Mouse (Mus musculus) limb, embryonic 11.5 days (tissue): ENCODE results near the gene Stpg4. TPM values are rescaled to one million over a fixed set of nuclear protein-coding genes. Genes with fewer than 3 reads are reported as not detected.

Experiments used
- ATAC-seq: fragments of 200-750 bp; cut with Nextera tagmentation; 2 replicates; pipeline ENCODE4 v1.8.0; 2017; ENCODE audit warnings: low read depth; ENCODE audit not compliant: insufficient number of reproducible peaks, low FRiP score, low TSS enrichment
- DNase-seq: peaks from one replicate; pipeline ENCODE4 v3.0.0-alpha.2; 2015; ENCODE audit warnings: low spot score
- H3K27ac ChIP-seq: fragments of 300-500 bp; sonication (generic); replicated peaks from 2 replicates; pipeline ENCODE4 v1.5.1; 2014; ENCODE audit warnings: low read depth, mild to moderate bottlenecking, low read length
- H3K27me3 ChIP-seq: fragments of 300-500 bp; sonication (generic); 2 replicates; pipeline ENCODE4 v1.6.1; 2014; ENCODE audit warnings: mild to moderate bottlenecking, low read length, mixed read lengths; ENCODE audit not compliant: control insufficient read depth, insufficient read depth
- H3K36me3 ChIP-seq: fragments of 300-500 bp; sonication (generic); 2 replicates; pipeline ENCODE4 v1.6.1; 2014; ENCODE audit warnings: mild to moderate bottlenecking, low read length, moderate library complexity, mixed read lengths; ENCODE audit not compliant: control insufficient read depth, insufficient read depth
- H3K4me1 ChIP-seq: fragments of 300-500 bp; sonication (generic); 2 replicates; pipeline ENCODE4 v1.6.1; 2014; ENCODE audit warnings: low read length, mixed read lengths; ENCODE audit not compliant: control insufficient read depth, insufficient read depth
- H3K4me2 ChIP-seq: fragments of 300-500 bp; sonication (generic); 2 replicates; pipeline ENCODE4 v1.6.1; 2014; ENCODE audit warnings: low read depth, mild to moderate bottlenecking, moderate library complexity; ENCODE audit not compliant: severe bottlenecking
- H3K4me3 ChIP-seq: fragments of 300-500 bp; sonication (generic); 2 replicates; pipeline ENCODE4 v1.5.1; 2014; ENCODE audit warnings: low read depth, low read length
- H3K9ac ChIP-seq: fragments of 300-500 bp; sonication (generic); 2 replicates; pipeline ENCODE4 v1.6.1; 2014; ENCODE audit warnings: mild to moderate bottlenecking, low read length
- H3K9me3 ChIP-seq: fragments of 300-500 bp; sonication (generic); 2 replicates; pipeline ENCODE4 v1.6.1; 2016; ENCODE audit warnings: low read length; ENCODE audit not compliant: control insufficient read depth
- WGBS: fragments of 180-500 bp; shearing (Covaris S2); extraction: QIAGEN DNeasy Blood & Tissue Kit; methylation state at CpG from one replicate; pipeline ENCODE4 v1.1.7; 2014; 5-methylcytosine and 5-hydroxymethylcytosine counted together
- polyA plus RNA-seq: library from polyadenylated mRNA; unstranded; fragments of >200 nt; fragmentation: Nextera tagmentation; extraction: Ambion mirVana; gene quantifications from 2 replicates; pipeline ENCODE4 v1.2.1, GENCODE M21; 2014

Gene Stpg4
- polyA plus RNA-seq, 1 experiment from 2014 or later: 0.23 TPM

DNA sequence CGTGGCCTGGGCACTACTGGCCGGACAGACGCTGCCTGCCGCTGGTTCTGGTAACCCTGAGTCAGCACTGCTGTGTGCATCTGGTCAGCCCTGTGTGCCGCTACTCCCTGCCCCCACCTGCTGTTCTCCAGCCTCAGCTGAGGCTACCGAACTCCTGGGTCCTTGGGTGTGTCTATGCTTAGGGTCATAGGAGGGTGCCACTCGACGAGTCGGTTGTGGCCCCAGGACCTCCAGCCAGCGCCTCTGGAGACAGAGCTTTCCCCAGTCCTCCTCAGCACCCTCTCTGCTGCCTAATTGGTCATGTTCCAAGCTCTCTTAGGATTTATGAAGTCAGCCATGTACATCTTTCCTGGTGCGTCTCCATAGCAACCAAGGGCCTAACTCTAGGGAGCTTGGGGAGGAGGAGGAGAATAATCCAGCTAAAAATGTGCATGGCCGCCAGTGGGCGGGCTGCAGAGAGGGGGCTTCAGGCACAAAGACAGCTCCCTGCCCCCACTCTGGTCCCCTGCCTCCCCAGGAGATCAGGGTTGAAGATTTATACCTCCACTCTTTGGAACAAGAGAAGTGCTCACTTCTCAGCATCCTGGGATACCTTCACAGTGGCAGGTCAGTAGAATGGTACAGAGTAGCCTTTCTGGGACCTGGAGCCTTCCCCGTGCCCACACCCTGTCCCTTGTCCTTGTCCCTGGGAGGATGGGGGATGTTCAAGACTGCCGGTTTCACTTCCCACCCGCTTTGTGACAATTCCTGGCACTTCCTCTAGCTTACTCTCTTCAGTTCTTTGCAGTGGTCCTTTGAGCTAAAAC lies 49.0 kb downstream of the Stpg4 start:
- WGBS: 55% methylated on average over 16 of the region's 16 CpGs
- Histone ChIP-seq H3K27ac (peak overlapping the region; percentile 74; the same call in 1 of the 2 replicates), H3K9me3 (no peaks in the 10 kb centered on the region)

DNA sequence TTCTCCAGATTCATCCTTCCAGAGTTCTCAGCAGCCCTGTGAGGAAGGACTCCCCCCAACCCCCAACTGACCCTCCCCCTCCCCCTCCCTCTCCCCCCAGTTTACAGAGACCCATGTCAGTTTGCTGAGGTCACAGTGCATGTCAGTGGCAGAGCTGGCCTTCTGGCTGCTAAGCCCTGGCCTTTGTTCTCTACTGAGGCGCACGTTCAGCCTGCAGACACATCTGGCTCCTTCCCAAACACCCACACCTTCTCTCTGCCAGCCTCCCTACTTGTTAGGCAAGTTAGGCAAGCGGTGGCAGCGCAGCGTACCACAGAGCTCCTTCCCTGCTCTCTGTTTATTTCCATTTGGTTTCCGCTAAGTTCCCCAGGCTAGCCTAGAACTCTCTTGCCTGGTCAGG lies 50.0 kb downstream of the Stpg4 start:
- Histone ChIP-seq H3K36me3 (no peaks in the 10 kb centered on the region), H3K9me3 (no peaks in the 10 kb centered on the region), H3K4me2 (no peak overlapping the region), H3K4me1 (peaks cover 53% of the 10 kb centered on the region), H3K4me3 (no peak overlapping the region), H3K27me3 (no peaks in the 10 kb centered on the region), H3K27ac (peak overlapping the region; percentile 30; the same call in 1 of the 2 replicates), H3K9ac (no peak overlapping the region)
- no peak for ATAC-seq
- DNase-seq: no peak
- 57% methylated on average over 6 of the region's 6 CpGs for WGBS

More for the DNA sequence above, 49.0 kb downstream of the Stpg4 start:
- Histone ChIP-seq H3K36me3 (no peaks in the 10 kb centered on the region), H3K9ac (peak overlapping the region; percentile 30; the same call in 1 of the 2 replicates), H3K4me3 (no peak overlapping the region), H3K4me2 (no peak overlapping the region), H3K4me1 (peaks cover 53% of the 10 kb centered on the region), H3K27me3 (no peaks in the 10 kb centered on the region)
- ATAC-seq: no peak
- DNase-seq: no peak

- Histone ChIP-seq H3K4me3 (no peak overlapping the region), H3K27ac (peak overlapping the region; percentile 75; the same call in 1 of the 2 replicates), H3K9me3 (no peaks in the 10 kb centered on the region), H3K4me2 (no peak overlapping the region), H3K36me3 (no peaks in the 10 kb centered on the region), H3K4me1 (peaks cover 53% of the 10 kb centered on the region), H3K27me3 (no peaks in the 10 kb centered on the region), H3K9ac (no peak overlapping the region)
- 0 out of 2 replicates have a peak, but pooled peaks have one; percentile 7 for ATAC-seq
- 67% methylated on average over 6 of the region's 6 CpGs for WGBS
- DNase-seq: no peak
Measured at GRCm38 (mm10) chr17:87376831-87377471, 50.6 kb downstream of the Stpg4 start.

GRCm38 (mm10) chr17:87375941-87376511 lies 51.5 kb downstream of the Stpg4 start:
- Histone ChIP-seq H3K9ac (peak overlapping the region; percentile 22; the same call in 1 of the 2 replicates), H3K4me3 (no peak overlapping the region), H3K36me3 (no peaks in the 10 kb centered on the region), H3K27ac (peak overlapping the region; percentile 75; the same call in 1 of the 2 replicates), H3K4me1 (peaks cover 53% of the 10 kb centered on the region), H3K27me3 (no peaks in the 10 kb centered on the region), H3K9me3 (no peaks in the 10 kb centered on the region), H3K4me2 (no peak overlapping the region)
- ATAC-seq (0 out of 2 replicates have a peak, but pooled peaks have one; percentile 24), DNase-seq (peak; percentile 57)
- WGBS: 13% methylated on average over 10 of the region's 10 CpGs

GRCm38 (mm10) chr17:87373327-87373726 lies 54.2 kb downstream of the Stpg4 start:
- Histone ChIP-seq H3K4me3 (no peak overlapping the region), H3K27me3 (no peaks in the 10 kb centered on the region), H3K9me3 (no peaks in the 10 kb centered on the region), H3K4me2 (no peak overlapping the region), H3K36me3 (no peaks in the 10 kb centered on the region), H3K9ac (no peak overlapping the region), H3K4me1 (peaks cover 40% of the 10 kb centered on the region), H3K27ac (no peak overlapping the region)
- no peak for ATAC-seq
- DNase-seq: no peak
- 86% methylated on average over 9 of the region's 9 CpGs for WGBS

DNA sequence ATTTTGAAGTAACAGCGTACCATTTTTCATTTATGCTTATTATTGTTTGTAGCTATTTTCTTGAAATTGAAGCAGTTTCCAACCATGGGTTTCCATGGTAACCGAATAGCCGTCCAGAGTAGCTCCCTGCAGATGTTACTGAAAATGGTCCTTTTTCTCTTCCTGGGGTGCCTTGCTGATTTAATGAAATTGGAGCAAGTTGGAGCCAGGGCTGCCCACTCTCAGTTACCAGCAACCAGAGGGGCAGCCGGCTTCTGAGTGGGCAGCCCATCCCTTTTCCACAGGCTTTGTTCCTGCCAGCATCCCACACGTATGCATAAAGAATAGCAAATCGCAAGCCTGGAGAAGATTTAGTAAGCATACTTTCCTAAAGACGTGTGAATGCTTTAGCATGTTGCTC lies 55.4 kb downstream of the Stpg4 start:
- ATAC-seq (no peak), DNase-seq (no peak)
- Histone ChIP-seq H3K36me3 (no peaks in the 10 kb centered on the region), H3K4me2 (no peak overlapping the region), H3K4me3 (no peak overlapping the region), H3K4me1 (peaks cover 39% of the 10 kb centered on the region), H3K27ac (no peak overlapping the region), H3K9ac (no peak overlapping the region), H3K9me3 (no peaks in the 10 kb centered on the region), H3K27me3 (no peaks in the 10 kb centered on the region)
- 87% methylated on average over 7 of the region's 7 CpGs for WGBS

DNA sequence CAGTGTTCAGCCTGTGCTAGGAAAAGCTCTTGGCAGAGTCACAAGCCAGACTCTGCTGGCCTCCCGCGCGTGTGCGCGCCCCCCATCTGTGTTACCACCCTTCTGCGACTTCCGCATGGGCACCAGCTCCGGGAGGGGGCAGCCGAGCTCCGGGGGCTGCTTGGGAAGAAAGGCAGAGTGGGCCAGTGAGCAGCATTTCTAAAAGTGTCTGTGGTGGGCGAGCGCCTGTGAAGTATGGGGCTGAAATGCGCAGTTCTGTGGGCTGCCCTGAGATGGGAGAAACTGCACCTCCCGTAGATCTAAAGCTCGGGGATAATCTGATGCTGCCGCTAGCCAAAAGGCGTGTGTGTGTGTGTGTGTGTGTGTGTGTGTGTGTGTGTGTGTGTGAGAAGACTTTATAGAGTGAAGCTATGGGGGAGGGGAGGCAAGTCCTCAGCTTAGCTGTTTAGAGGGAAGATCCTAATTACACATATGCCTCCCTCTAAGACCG lies 58.2 kb downstream of the Stpg4 start:
- no peak for DNase-seq
- no peak for ATAC-seq
- Histone ChIP-seq H3K4me3 (no peak overlapping the region), H3K9ac (no peak overlapping the region), H3K4me2 (no peak overlapping the region), H3K9me3 (no peaks in the 10 kb centered on the region), H3K27me3 (no peaks in the 10 kb centered on the region), H3K4me1 (peaks cover 28% of the 10 kb centered on the region), H3K27ac (no peak overlapping the region), H3K36me3 (no peaks in the 10 kb centered on the region)
- 57% methylated on average over 18 of the region's 18 CpGs for WGBS

- DNase-seq (no peak), ATAC-seq (no peak)
- Histone ChIP-seq H3K9ac (no peak overlapping the region), H3K4me3 (no peak overlapping the region), H3K4me2 (no peak overlapping the region), H3K27me3 (no peaks in the 10 kb centered on the region), H3K4me1 (peaks cover 28% of the 10 kb centered on the region), H3K27ac (no peak overlapping the region), H3K36me3 (no peaks in the 10 kb centered on the region), H3K9me3 (no peaks in the 10 kb centered on the region)
- 86% methylated on average over 10 of the region's 10 CpGs for WGBS
Measured at GRCm38 (mm10) chr17:87368481-87368880, 59.1 kb downstream of the Stpg4 start.
